Mouse (Mus musculus) heart, adult 2 months (tissue): Measurements from ENCODE around the gene Klhl1.
"Not testable (repeated sequence)": the region's sequence is repeated elsewhere in the genome, so short reads cannot be mapped to it uniquely, and the experiment has no call there.

ENCODE experiments used
- CTCF ChIP-seq: fragments of 200-600 bp; IDR thresholded peaks from 2 replicates; pipeline ENCODE4 v1.8.1; 2022; ENCODE audit warnings: antibody characterized with exemption, mild to moderate bottlenecking, moderate library complexity
- POLR2A ChIP-seq: fragments of 200-500 bp; IDR thresholded peaks from 2 replicates; pipeline ENCODE4 v1.6.1; 2011; ENCODE audit warnings: mild to moderate bottlenecking, low read depth, low read length, control low read depth; ENCODE audit not compliant: insufficient read depth

DNA sequence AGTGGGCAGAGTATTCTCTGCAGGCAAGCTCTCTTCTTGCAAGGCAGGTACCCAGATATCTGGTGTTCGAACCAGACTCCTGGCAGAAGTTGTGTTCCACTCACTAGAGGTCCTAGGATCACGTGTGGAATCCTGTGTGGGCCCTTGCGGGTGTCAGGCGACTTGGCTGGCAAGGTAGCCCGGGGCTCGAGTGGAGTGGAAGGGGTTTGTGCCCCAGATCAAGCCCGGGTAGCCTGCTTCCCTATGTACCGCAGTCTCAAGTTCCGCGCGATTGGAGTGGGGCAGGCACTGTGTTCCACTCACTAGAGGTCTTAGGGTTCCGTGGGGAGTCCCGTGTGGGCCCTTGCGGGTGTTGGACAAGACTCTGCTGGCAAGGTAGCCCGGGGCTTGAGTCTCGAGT is 324.1 kb downstream of the Klhl1 start:
- TF ChIP-seq CTCF, POLR2A: not testable (repeated sequence)
